21 mouse cellular contexts compared by ENCODE assay signal in genomic region chr14:60295531-60295930, GRCm38 (mm10). TPM values are rescaled to one million over a fixed set of nuclear protein-coding genes. Genes with fewer than 3 reads are reported as not detected.
"Had no signal": no experiment of that assay in that cellular context is flagged by ENCODE, and none has a peak within 500 bp of the region (broad histone marks: within the 10 kb centered on the region; RNA-seq: fewer than 3 reads in every experiment).

No protein-coding gene starts in this region.

- H3K27ac ChIP-seq: neural tube, embryonic 13.5 days; neural tube, embryonic 15.5 days; stomach, embryonic 15.5 days; stomach, postnatal 0 days had no signal

- H3K4me3 ChIP-seq: neural tube, embryonic 13.5 days; neural tube, embryonic 15.5 days; stomach, embryonic 15.5 days had no signal

- H3K9ac ChIP-seq: neural tube, embryonic 13.5 days; neural tube, embryonic 15.5 days; stomach, embryonic 15.5 days had no signal

- H3K27me3 ChIP-seq: neural tube, embryonic 13.5 days; neural tube, embryonic 15.5 days; stomach, embryonic 15.5 days had no signal

- H3K9me3 ChIP-seq: neural tube, embryonic 13.5 days; neural tube, embryonic 15.5 days; stomach, embryonic 15.5 days had no signal

- H3K4me2 ChIP-seq: neural tube, embryonic 13.5 days; neural tube, embryonic 15.5 days; stomach, embryonic 15.5 days had no signal

- DNase-seq: retina, postnatal 1 day; right cerebral cortex, adult 18-20 months; right cerebral cortex, postnatal 14 days; right cerebral cortex, postnatal 25 days; right cerebral cortex, postnatal 4 days; spleen, adult 18-20 months; thymus, adult 18-20 months; thymus, adult 2 months; thymus, postnatal 14 days; thymus, postnatal 25 days; thymus, postnatal 36 days; thymus, postnatal 4 days had no signal

- H3K4me1 ChIP-seq: neural tube, embryonic 13.5 days; neural tube, embryonic 15.5 days; stomach, embryonic 15.5 days had no signal

RNA-seq across cellular contexts. Expression of gene Nupl1, which starts 44.3 kb away (rescaled TPM):
- polyA plus RNA-seq: neural tube, embryonic 13.5 days; small intestine, adult 2 months; spleen, adult 2 months; stomach, embryonic 14.5 days; thymus, adult 2 months; thymus, postnatal 0 days; urinary bladder, adult 2 months had no signal
